Mouse (Mus musculus) ES-Bruce4 (cell line): ENCODE measurements around the gene Hoxd13.

ENCODE experiments used
- CTCF ChIP-seq: IDR thresholded peaks from one replicate; pipeline ENCODE4 v1.8.1; 2011; ENCODE audit warnings: low read depth, low read length
- EP300 ChIP-seq: IDR thresholded peaks from 2 replicates; pipeline ENCODE4 v1.6.1; 2011; ENCODE audit warnings: low read depth, low read length; ENCODE audit not compliant: insufficient read depth
- POLR2A ChIP-seq: IDR thresholded peaks from one replicate; pipeline ENCODE4 v1.8.1; 2011; ENCODE audit warnings: low read length; ENCODE audit not compliant: insufficient read depth

- TF ChIP-seq POLR2A (no peak), CTCF (no peak), EP300 (no peak)
Observed at GRCm38 (mm10) chr2:74711721-74712621, 43.9 kb downstream of the Hoxd13 start, which contains the start of the genes Hoxd3 and Hoxd4.
